Mouse (Mus musculus) cerebellum, adult 2 months (tissue): ENCODE measurements around the gene Rlf. TPM values are rescaled to one million over a fixed set of nuclear protein-coding genes. Genes with fewer than 3 reads are reported as not detected.
"Not testable (repeated sequence)": the region's sequence is repeated elsewhere in the genome, so short reads cannot be mapped to it uniquely, and the experiment has no call there.

ENCODE experiments used
- DNase-seq, 2 experiments: peaks; one replicate each; pipeline ENCODE4 v3.0.0; 2021
- H3K27ac ChIP-seq: fragments of 200-500 bp; 2 replicates; pipeline ENCODE4 v1.5.1; 2012; ENCODE audit warnings: low read length, control low read depth, inconsistent platforms; ENCODE audit not compliant: insufficient read depth
- H3K27me3 ChIP-seq: fragments of 200-500 bp; 2 replicates; pipeline ENCODE4 v1.6.1; 2012; ENCODE audit warnings: inconsistent platforms, mild to moderate bottlenecking, low read length, moderate library complexity; ENCODE audit not compliant: control insufficient read depth, insufficient read depth
- H3K4me1 ChIP-seq: fragments of 200-500 bp; 2 replicates; pipeline ENCODE4 v1.6.1; 2011; ENCODE audit warnings: low read length; ENCODE audit not compliant: control insufficient read depth, insufficient read depth
- H3K4me3 ChIP-seq: fragments of 200-500 bp; replicated peaks from 2 replicates; pipeline ENCODE3; 2011; ENCODE audit warnings: mild to moderate bottlenecking, low read depth, low read length, control low read depth; ENCODE audit not compliant: insufficient read depth
- CTCF ChIP-seq: fragments of 200-500 bp; IDR thresholded peaks from 2 replicates; pipeline ENCODE4 v1.5.1; 2011; ENCODE audit warnings: low read depth, mild to moderate bottlenecking, control low read depth, low read length, moderate library complexity, borderline replicate concordance; ENCODE audit not compliant: insufficient read depth
- POLR2A ChIP-seq: fragments of 200-500 bp; IDR thresholded peaks from 2 replicates; pipeline ENCODE4 v1.6.1; 2011; ENCODE audit warnings: low read length, control low read depth, borderline replicate concordance; ENCODE audit not compliant: insufficient read depth
- WGBS: fragments of 180-500 bp; shearing (Covaris S2); methylation state at CpG from one replicate; pipeline ENCODE4 v1.1.7; 2018; 5-methylcytosine and 5-hydroxymethylcytosine counted together
- polyA plus RNA-seq: library from polyadenylated mRNA; depleted of rRNA; stranded (reverse); fragments of >200 nt; gene quantifications from 2 replicates; pipeline ENCODE4 v1.2.3, GENCODE M21; 2012

The Rlf gene
- polyA plus RNA-seq, 1 experiment, result 14.9 TPM

DNA sequence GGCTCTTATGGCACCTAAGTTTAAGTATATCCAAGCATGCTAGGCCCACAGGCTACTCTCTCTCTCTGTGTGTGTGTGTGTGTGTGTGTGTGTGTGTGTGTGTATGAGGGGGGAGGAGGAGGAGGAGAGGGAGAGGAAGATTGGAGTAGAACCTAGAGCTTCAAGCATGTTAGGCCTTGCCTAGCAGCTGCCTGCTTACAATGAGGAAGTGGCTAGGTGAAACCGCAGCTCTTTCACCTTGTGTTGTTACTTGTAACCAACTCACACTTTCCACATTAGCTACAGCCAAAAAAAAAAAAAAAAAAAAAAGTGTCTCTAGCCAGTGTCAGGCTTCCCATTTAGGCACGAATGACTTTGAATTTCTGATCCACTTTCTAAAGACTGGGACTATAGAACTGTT lies 18.7 kb downstream of the Rlf start:
- Histone ChIP-seq H3K4me3 (no peak overlapping the region), H3K27me3 (no peaks in the 10 kb centered on the region), H3K27ac (no peak overlapping the region), H3K4me1 (no peaks in the 10 kb centered on the region; the same call in 1 of the 2 replicates)
- TF ChIP-seq CTCF (no peak), POLR2A (no peak)
- 84% methylated on average over 2 of the region's 2 CpGs for WGBS
- DNase-seq, result no peak

DNA sequence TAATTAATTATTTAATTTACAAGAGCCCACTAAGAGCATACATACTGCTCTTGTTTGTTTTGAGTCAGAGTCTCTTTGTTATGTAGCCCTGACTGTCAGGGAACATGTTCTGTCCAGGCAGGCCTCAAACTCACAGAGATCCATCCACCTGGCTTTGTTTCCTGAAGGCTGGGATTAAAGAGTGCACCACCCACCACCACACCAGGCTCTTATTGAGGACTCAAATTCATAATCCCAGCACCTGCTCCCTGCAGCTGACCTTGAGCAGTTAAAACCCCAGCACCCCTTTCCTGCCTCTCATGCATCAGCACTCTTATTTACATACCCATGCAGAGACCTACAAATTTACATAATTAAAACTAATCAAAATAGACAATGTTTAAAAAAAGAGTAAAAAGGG lies 20.1 kb downstream of the Rlf start:
- no peak overlapping the region for H3K4me3 ChIP-seq
- TF ChIP-seq CTCF (no peak), POLR2A (no peak)

DNA sequence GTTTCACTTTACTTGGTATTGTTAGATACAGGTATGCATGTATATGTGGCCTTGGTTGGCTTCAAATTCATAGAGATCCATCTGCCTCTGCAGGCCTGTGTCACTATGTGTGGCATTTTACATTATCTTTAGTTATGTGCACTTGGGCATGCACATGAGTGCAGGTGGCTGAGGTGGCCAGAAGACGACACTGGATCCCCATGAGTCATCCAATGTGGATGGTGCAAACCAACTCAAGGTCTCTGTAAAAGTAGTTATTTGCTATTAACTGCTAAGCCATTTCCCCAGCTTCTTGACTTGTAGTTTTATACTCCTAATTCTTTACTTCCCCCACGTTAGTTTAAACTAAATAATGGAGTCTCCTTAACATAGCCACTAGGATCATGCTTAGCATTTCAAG lies 22.6 kb downstream of the Rlf start:
- Histone ChIP-seq H3K4me3 (no peak overlapping the region), H3K4me1 (no peaks in the 10 kb centered on the region; the same call in 1 of the 2 replicates), H3K27ac (no peak overlapping the region), H3K27me3 (no peaks in the 10 kb centered on the region)
- WGBS, result 56% methylated on average over 2 of the region's 2 CpGs
- DNase-seq, result no peak
- TF ChIP-seq POLR2A (no peak), CTCF (no peak)

More for the DNA sequence above, 20.1 kb downstream of the Rlf start:
- no peaks in the 10 kb centered on the region; the same call in 1 of the 2 replicates for H3K4me1 ChIP-seq
- H3K27me3 ChIP-seq, result no peaks in the 10 kb centered on the region
- H3K27ac ChIP-seq, result no peak overlapping the region
- DNase-seq, result no peak

DNA sequence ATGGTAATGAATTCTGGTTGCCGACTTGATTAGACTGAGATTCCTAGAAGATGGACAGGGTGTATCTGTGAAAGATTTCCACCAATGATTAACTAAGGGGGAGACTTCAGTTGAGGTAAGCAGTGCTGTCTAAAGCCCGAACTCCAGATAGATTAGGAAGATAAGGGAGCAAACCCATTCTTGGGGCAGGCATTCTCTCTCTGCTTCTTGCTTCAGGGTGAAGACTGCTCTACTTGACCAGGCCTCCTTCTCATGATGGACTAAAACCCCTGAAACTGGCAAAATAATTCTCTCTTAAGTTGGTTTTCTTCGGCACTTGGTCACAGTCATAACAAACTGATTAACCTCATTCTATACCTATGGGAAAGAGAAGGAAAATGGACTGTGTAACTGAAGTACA lies 25.5 kb downstream of the Rlf start:
- H3K27me3 ChIP-seq, result no peaks in the 10 kb centered on the region
- TF ChIP-seq POLR2A (no peak), CTCF (no peak)
- no peaks in the 10 kb centered on the region; the same call in 1 of the 2 replicates for H3K4me1 ChIP-seq
- WGBS, result 91% methylated on average over 3 of the region's 3 CpGs
- no peak overlapping the region for H3K27ac ChIP-seq
- DNase-seq, result no peak
- H3K4me3 ChIP-seq, result no peak overlapping the region

DNA sequence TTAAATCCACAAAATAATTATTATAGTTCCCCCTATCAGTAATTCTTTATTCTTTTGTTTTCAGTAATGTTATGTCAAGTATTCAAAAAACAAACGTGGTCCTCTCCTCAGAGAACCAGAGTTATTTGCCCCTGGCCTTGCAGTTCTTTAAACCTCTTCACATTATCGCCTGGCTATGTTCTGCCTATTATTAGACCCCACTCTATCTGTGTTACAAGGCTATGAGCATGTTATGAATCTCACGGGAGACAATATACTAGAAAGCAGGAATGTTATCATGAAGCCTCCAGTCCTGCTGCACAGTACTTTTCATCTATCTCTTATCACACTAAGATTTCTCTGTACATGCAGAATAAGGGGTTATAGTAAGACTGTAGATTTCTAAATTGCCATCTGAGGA lies 35.2 kb downstream of the Rlf start:
- Histone ChIP-seq H3K4me1 (no peaks in the 10 kb centered on the region), H3K27ac (no peak overlapping the region), H3K27me3 (no peaks in the 10 kb centered on the region), H3K4me3 (no peak overlapping the region)
- TF ChIP-seq POLR2A (no peak), CTCF (no peak)
- DNase-seq, result no peak
- 93% methylated on average over 3 of the region's 3 CpGs for WGBS

DNA sequence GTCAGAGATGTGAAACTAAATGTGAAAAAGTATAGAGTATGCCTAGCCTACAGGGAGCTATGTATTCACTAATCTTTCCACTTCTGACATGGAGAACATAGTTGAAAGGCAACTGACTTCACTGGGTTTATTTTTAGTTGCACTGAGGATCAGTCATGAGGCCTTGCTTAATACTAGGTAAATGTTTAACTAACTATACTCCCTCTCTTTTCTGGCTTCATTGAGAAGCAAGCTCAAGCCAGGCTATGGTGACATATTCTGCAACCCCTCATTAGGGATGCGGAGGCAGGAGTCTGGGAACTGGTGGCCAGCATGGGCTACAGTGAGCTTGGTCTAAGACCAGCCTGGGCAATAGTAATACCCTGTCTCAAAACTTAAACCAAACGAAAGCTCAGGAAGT lies 47.2 kb downstream of the Rlf start:
- TF ChIP-seq POLR2A (no peak), CTCF (no peak)
- H3K4me3 ChIP-seq, result no peak overlapping the region
- 99% methylated on average over 2 of the region's 2 CpGs for WGBS
- no peaks in the 10 kb centered on the region for H3K4me1 ChIP-seq
- H3K27me3 ChIP-seq, result no peaks in the 10 kb centered on the region; the same call in 1 of the 2 replicates
- no peak for DNase-seq
- no peak overlapping the region for H3K27ac ChIP-seq

DNA sequence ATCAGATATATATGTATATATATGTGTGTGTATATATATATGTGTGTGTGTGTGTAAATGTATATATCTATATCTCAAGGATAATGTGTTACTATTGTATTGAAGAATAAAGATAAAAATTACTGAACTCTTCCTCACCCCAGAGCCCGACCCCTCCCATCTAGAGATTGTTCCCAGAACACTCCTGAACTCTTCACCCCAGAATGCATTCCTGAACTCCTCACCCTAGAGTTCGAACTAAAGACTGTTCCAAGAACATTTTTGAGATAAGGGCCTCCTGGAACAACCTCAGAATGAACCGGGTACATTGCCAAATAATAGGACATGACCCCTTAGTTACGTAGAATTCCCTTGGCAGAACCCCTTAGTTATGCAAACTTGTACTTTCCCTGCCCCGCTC lies 48.2 kb downstream of the Rlf start:
- not testable (repeated sequence) for H3K27ac ChIP-seq, H3K4me1 ChIP-seq, DNase-seq, H3K27me3 ChIP-seq, H3K4me3 ChIP-seq
- WGBS, result 96% methylated on average over 4 of the region's 5 CpGs

DNA sequence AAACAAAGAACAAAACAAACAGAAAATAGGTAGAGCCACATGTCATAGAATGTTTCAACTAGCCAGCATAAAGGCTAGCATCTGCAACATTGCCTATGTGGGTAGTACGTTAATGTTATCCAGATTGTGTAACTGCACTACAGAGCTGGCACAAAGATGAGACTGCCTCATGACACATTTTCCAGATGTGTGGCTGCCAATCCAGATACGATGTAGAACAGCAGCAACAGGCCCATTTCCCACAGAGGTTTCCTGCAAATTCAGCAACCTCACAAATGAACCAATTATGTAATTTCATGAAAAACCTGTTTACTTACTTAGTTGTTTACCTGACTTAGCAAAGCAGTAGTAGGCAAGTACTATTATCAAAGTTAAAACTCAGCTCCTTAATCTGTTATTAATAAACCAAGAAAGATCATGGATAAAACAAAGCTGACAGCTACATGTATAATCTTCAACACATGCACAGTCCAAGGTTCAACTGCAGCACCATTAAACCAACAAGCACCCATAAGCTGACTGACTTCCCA lies 51.3 kb downstream of the Rlf start:
- no peak for DNase-seq
- WGBS, result 89% methylated on average over 2 of the region's 2 CpGs
- no peaks in the 10 kb centered on the region for H3K4me1 ChIP-seq
- no peaks in the 10 kb centered on the region; the same call in 1 of the 2 replicates for H3K27me3 ChIP-seq
- H3K27ac ChIP-seq, result no peak overlapping the region
- no peak overlapping the region for H3K4me3 ChIP-seq
- TF ChIP-seq CTCF (no peak), POLR2A (no peak)

DNA sequence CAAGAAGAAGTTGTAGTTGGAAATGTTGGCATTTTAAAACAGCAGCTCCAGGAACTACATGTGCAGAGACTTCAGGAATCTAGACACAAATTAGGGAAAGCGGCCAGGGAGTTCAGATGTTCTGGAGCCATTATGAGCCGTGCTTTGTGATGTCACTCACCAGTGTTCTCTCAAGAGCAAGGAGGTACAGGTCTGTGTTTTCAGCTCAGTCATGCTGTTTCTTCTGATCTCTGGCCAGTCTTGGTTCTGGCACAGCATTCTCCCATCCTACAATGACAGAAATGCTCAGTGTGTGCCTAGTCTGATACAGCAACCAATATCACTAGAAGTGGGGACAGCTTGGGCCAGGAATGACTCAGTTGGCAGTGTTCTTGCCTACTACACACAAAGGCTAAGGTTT lies 105.8 kb downstream of the Rlf start, which contains the start of gene Tmco2:
Gene Tmco2 (minus strand): TSS at position 101 of the 400 bp plus-strand sequence.
- DNase-seq, result no peak
- H3K4me3 ChIP-seq, result no peak within 1 kb of the TSS
- WGBS, result 94% methylated on average over 2 of the region's 2 CpGs

More for the DNA sequence above, 105.8 kb downstream of the Rlf start, which contains the start of gene Tmco2:
- TF ChIP-seq POLR2A, result no peak
- no peak for TF ChIP-seq CTCF
- Histone ChIP-seq H3K27me3 (no peaks in the 10 kb centered on the region), H3K27ac (no peak within 1 kb of the TSS), H3K4me1 (no peaks in the 10 kb centered on the region)
